Mouse (Mus musculus) kidney, embryonic 16.5 days (tissue): ENCODE measurements at regions not wholly inside any gene's neighbourhood (a gene's known extent, or its start where the extent isn't known, plus 50 kb on each side); places are given as distances from the start of the nearest gene placed in this dataset.

Source experiments
- ATAC-seq: fragments of 200-750 bp; cut with Nextera tagmentation; 2 replicates; pipeline ENCODE4 v1.8.0; 2017; ENCODE audit warnings: moderate TSS enrichment; ENCODE audit not compliant: low FRiP score, low TSS enrichment
- H3K27ac ChIP-seq: fragments of 300-500 bp; sonication (generic); 2 replicates; pipeline ENCODE4 v1.5.1; 2014; ENCODE audit warnings: low read length
- H3K27me3 ChIP-seq: fragments of 300-500 bp; sonication (generic); 2 replicates; pipeline ENCODE4 v1.6.1; 2014; ENCODE audit warnings: low read length, control low read depth, mixed read lengths; ENCODE audit not compliant: insufficient read depth
- H3K36me3 ChIP-seq: fragments of 300-500 bp; sonication (generic); 2 replicates; pipeline ENCODE4 v1.6.1; 2014; ENCODE audit warnings: low read length, control low read depth, mixed read lengths; ENCODE audit not compliant: insufficient read depth
- H3K4me1 ChIP-seq: fragments of 300-500 bp; sonication (generic); 2 replicates; pipeline ENCODE4 v1.6.1; 2014; ENCODE audit warnings: low read length, control low read depth, mixed read lengths; ENCODE audit not compliant: insufficient read depth
- H3K4me2 ChIP-seq: fragments of 300-500 bp; sonication (generic); replicated peaks from 2 replicates; pipeline ENCODE4 v1.6.1; 2014; ENCODE audit warnings: low read depth, low read length
- H3K4me3 ChIP-seq: fragments of 300-500 bp; sonication (generic); 2 replicates; pipeline ENCODE4 v1.5.1; 2014; ENCODE audit warnings: mild to moderate bottlenecking, low read length
- H3K9ac ChIP-seq: fragments of 300-500 bp; sonication (generic); replicated peaks from 2 replicates; pipeline ENCODE4 v1.6.1; 2014; ENCODE audit warnings: low read length
- H3K9me3 ChIP-seq: fragments of 300-500 bp; sonication (generic); 2 replicates; pipeline ENCODE4 v1.6.1; 2016; ENCODE audit warnings: low read length, control low read depth
- WGBS: fragments of 180-500 bp; shearing (Covaris S2); extraction: QIAGEN DNeasy Blood & Tissue Kit; methylation state at CpG from one replicate; pipeline ENCODE4 v1.1.7; 2014; 5-methylcytosine and 5-hydroxymethylcytosine counted together

DNA sequence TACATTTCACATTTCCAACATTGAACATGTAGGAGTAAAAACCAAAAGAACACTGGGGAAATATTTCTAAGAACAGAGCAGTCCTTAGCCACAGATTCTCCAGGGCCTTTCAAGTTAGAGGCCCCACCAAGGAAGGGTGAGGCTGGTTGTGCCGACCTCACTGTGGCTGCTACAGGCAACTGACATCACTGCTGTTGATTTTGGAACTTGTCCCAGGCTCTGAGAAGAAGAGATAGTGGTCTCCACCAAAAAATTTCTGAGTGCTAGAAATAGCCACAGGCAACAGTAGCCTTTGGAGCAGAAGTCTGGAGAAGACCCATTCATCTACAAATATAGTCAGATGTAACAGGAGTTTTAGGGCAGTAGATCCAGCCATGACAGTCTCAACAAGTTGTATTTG, 959.7 kb upstream of the Lrrc6 start:
- no peak overlapping the region for H3K9ac ChIP-seq
- H3K27ac ChIP-seq: no peak overlapping the region
- H3K4me2 ChIP-seq: no peak overlapping the region
- 50% methylated on average over 1 of the region's 1 CpGs for WGBS
- H3K9me3 ChIP-seq: no peaks in the 10 kb centered on the region
- no peak for ATAC-seq
- H3K4me1 ChIP-seq: no peaks in the 10 kb centered on the region
- H3K27me3 ChIP-seq: no peaks in the 10 kb centered on the region
- no peaks in the 10 kb centered on the region for H3K36me3 ChIP-seq
- H3K4me3 ChIP-seq: no peak overlapping the region

DNA sequence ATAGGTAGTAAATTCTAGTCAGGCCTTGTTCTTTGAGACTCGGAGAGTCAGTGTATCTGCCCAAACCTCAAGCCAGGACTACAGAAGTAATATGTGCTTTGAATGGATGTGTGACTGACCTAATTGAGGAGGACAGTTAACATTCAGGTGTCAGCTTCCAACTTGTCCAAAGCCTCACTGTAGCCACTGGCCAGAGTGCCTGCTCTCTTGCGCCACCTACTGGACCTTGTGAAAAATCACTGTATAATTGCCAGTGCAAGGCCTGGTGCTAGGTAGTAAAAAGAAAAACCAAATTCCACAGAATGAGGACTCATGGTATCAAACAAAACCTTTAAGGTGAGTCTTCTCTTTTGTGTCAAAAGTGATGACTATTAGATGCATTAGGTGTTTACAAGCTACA, 933.6 kb upstream of the Lrrc6 start:
- no peak overlapping the region for H3K27ac ChIP-seq
- WGBS: 4% methylated on average over 2 of the region's 2 CpGs
- no peaks in the 10 kb centered on the region for H3K27me3 ChIP-seq
- ATAC-seq: peak; percentile 84
- no peaks in the 10 kb centered on the region for H3K36me3 ChIP-seq
- no peak overlapping the region for H3K9ac ChIP-seq
- H3K9me3 ChIP-seq: no peaks in the 10 kb centered on the region
- no peak overlapping the region for H3K4me2 ChIP-seq
- H3K4me1 ChIP-seq: no peaks in the 10 kb centered on the region
- H3K4me3 ChIP-seq: no peak overlapping the region

DNA sequence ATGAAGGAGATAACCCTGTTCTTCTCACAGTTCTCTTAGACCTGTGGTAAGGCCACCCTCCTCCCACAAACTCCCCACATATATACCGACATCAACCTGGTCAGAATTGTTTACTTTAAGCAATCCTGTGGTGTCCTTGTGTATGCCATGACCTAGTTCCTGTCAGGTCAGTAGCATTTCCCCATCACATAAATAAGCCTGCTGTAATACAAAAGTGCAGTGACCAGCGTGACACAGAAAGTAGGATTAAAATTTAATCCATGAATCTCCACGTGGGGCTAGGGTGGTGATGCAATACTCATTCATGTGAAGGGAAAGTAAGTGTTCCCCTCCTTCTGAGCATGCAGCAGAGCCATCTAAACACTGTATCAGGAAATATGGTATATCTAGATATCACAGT, 923.2 kb upstream of the Lrrc6 start:
- H3K4me2 ChIP-seq: no peak overlapping the region
- H3K4me1 ChIP-seq: no peaks in the 10 kb centered on the region
- no peak overlapping the region for H3K27ac ChIP-seq
- H3K9ac ChIP-seq: no peak overlapping the region
- H3K27me3 ChIP-seq: no peaks in the 10 kb centered on the region
- no peaks in the 10 kb centered on the region for H3K9me3 ChIP-seq
- no peak for ATAC-seq
- H3K4me3 ChIP-seq: no peak overlapping the region
- 42% methylated on average over 3 of the region's 3 CpGs for WGBS
- no peaks in the 10 kb centered on the region for H3K36me3 ChIP-seq

DNA sequence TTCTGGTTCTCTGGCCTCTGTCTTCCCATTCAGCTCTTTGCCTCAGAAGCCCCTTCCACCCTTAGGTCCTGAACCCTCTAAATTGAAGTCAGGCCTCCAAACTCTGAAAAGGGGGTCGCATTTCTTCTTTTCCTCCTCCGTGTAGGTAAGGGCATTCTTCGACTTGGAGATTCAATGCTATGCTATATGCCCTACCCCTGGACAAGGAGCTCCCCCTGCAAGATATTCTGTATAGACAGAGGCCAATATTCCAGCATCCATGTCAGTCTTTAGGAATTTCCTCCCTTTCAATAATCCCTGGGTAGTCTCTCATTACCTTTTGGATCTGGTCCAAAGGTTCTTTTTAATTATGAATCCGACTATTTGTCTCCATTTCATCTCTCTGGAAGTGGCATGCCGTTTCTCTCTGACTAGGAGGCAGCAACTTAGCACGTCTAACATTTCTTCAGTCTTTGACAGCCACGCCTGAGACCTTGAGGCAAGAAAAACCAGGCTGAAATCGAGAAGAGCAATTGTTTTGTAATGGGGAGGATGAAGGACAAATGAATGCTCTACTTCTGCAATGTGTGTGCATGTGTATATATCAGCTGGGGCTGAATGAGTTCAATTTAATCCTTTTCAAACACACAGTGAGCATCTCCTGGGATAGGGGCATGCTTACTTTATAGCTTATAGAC, 921.7 kb upstream of the Lrrc6 start:
- H3K4me2 ChIP-seq: no peak overlapping the region
- H3K4me1 ChIP-seq: no peaks in the 10 kb centered on the region
- no peak overlapping the region for H3K4me3 ChIP-seq
- H3K9ac ChIP-seq: no peak overlapping the region
- H3K27me3 ChIP-seq: no peaks in the 10 kb centered on the region
- no peak for ATAC-seq
- H3K36me3 ChIP-seq: no peaks in the 10 kb centered on the region
- no peaks in the 10 kb centered on the region for H3K9me3 ChIP-seq
- no peak overlapping the region for H3K27ac ChIP-seq
- 65% methylated on average over 8 of the region's 8 CpGs for WGBS

DNA sequence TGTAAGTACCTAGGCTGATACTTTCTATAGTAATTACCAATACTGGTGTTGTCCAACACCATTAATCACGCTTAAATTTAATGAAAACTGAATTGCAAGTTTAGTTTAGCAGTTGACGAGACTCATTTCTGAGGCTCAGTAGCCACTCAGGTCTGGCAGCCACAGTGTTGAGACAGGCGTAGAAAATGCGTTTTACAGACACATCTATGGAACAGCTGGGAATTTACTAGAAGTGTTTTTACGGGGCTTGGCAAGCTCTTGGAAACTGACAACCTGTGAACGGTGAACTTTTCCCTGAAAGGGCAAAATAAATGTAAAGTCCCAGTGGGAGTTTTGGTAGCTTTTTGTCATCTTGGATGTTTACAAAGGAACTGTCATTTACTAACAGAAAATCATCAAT, 920.1 kb upstream of the Lrrc6 start:
- H3K4me2 ChIP-seq: no peak overlapping the region
- H3K9me3 ChIP-seq: no peaks in the 10 kb centered on the region
- no peaks in the 10 kb centered on the region for H3K36me3 ChIP-seq
- ATAC-seq: no peak
- H3K27ac ChIP-seq: no peak overlapping the region
- H3K27me3 ChIP-seq: no peaks in the 10 kb centered on the region
- no peak overlapping the region for H3K9ac ChIP-seq
- no peak overlapping the region for H3K4me3 ChIP-seq
- no peaks in the 10 kb centered on the region for H3K4me1 ChIP-seq
- 65% methylated on average over 6 of the region's 6 CpGs for WGBS

DNA sequence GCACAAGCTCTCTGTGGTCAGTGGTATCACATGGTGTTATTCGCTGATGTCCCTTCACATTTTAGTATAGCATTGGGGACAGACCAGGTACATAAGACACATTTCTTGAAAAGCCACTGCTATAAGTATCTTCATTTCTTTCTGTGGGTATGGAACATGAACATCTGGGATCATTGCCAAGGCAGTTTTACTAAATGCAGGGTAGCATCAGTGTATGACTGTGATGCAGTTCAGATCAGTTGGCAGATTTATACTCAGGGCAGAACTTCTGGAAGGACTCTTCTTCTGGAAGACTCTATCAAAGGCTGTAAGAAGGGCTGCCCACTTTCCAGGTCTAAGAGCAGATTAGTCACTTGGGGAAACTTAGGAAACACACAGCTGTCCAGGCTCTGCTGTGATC, 919.0 kb upstream of the Lrrc6 start:
- H3K27me3 ChIP-seq: no peaks in the 10 kb centered on the region
- no peak overlapping the region for H3K4me2 ChIP-seq
- no peaks in the 10 kb centered on the region for H3K4me1 ChIP-seq
- no peaks in the 10 kb centered on the region for H3K9me3 ChIP-seq
- no peak overlapping the region for H3K27ac ChIP-seq
- 90% methylated on average over 1 of the region's 1 CpGs for WGBS
- no peak overlapping the region for H3K4me3 ChIP-seq
- ATAC-seq: no peak
- H3K9ac ChIP-seq: no peak overlapping the region
- H3K36me3 ChIP-seq: no peaks in the 10 kb centered on the region

DNA sequence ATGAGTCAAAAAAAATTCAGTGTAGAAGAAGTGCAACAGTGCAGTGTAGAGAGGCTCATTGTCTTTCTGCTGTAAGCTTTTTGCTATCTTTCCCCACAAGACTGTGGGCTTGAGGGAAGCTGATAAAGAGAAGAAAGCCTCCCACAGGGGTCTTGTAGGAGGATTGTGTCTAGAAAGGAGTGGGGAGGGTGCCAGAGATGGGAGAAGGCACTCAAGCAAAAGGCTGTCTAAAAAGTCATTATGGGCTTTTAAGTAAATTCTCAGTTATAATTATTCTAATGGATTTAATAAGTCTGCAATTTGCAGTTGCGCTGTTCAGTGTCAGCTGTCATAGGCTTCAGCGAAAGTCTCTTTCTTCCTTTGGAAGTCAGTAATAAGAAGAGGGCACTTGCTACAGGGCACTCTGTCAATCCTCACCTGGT, 917.0 kb upstream of the Lrrc6 start:
- WGBS: 91% methylated on average over 2 of the region's 2 CpGs
- no peak overlapping the region for H3K27ac ChIP-seq
- no peaks in the 10 kb centered on the region for H3K9me3 ChIP-seq
- no peak for ATAC-seq
- no peak overlapping the region for H3K9ac ChIP-seq
- no peaks in the 10 kb centered on the region for H3K27me3 ChIP-seq
- no peaks in the 10 kb centered on the region for H3K4me1 ChIP-seq
- H3K4me2 ChIP-seq: no peak overlapping the region
- no peaks in the 10 kb centered on the region for H3K36me3 ChIP-seq
- no peak overlapping the region for H3K4me3 ChIP-seq

DNA sequence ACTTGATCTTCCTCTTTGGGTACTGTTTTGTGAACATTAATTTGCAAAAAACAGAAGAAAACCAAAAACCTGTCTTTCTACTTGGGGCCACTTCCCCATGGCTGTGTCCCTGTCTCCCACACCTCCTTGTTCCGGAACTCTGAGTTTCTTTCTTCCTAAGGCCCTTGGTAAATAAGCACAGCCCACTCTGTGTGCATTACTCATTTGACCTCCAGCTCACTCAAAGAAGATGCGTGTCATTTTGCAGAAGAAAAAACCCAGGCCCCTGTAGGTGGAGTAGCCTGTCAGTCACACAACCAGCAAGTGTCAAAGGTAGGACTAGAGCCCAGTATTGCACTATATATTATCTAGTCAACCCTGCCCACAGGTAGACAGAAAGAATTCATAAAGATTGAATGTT, 915.1 kb upstream of the Lrrc6 start:
- H3K27ac ChIP-seq: no peak overlapping the region
- no peak overlapping the region for H3K9ac ChIP-seq
- no peak for ATAC-seq
- no peaks in the 10 kb centered on the region for H3K36me3 ChIP-seq
- H3K4me1 ChIP-seq: no peaks in the 10 kb centered on the region
- H3K4me2 ChIP-seq: no peak overlapping the region
- no peak overlapping the region for H3K4me3 ChIP-seq
- H3K9me3 ChIP-seq: no peaks in the 10 kb centered on the region
- WGBS: 52% methylated on average over 2 of the region's 2 CpGs
- no peaks in the 10 kb centered on the region for H3K27me3 ChIP-seq

DNA sequence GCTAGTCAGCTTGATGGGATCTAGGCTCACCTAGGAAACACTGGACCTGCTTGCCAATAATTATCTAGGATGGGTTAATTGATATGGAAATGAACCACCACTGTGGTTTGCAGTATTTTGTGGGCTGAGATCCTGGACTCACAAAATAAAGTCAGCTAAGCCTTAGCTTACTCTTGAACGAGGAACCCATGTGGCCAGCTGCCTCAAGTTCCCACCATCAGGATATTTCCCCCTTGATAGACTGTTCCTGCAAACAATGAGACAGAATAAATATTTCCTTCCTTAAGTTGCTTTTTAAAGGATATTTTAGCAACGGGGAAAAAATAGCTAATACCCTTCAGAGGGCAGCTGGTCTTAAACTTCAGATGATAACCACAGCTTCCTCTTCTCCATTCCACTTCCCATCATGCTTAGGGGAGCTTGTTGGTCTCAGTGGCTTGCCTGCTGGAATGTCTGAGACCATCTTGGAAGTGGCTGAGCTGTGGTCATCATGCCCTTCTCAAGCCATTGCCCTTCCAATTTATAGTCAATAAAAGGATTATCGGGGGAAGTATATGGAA, 913.7 kb upstream of the Lrrc6 start:
- Histone ChIP-seq H3K9me3 (no peaks in the 10 kb centered on the region), H3K27ac (no peak overlapping the region), H3K4me2 (no peak overlapping the region), H3K4me3 (no peak overlapping the region), H3K9ac (no peak overlapping the region), H3K36me3 (no peaks in the 10 kb centered on the region), H3K4me1 (no peaks in the 10 kb centered on the region), H3K27me3 (no peaks in the 10 kb centered on the region)
- 75% methylated on average over 3 of the region's 3 CpGs for WGBS
- no peak for ATAC-seq

DNA sequence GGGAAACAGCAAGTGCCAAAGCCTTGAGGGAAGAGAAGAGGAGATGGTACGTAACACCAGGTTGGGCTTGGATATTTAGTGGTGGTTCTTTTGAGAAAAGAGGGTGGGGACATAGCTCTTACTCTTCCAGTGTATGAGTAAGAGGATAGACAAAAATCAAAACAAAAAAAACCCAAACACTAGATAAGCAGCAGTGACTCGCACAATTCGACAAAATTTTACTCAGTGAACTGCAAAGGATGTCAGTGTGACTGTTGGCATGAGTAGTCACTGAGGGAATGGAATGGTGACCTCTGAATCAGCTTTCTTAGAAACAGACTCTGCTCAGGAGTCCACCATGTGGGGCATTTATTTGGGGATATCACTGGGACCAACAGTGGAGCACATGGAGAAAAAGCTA, 912.9 kb upstream of the Lrrc6 start:
- WGBS: 88% methylated on average over 3 of the region's 3 CpGs
- H3K4me2 ChIP-seq: no peak overlapping the region
- no peaks in the 10 kb centered on the region for H3K36me3 ChIP-seq

More for the DNA sequence above, 912.9 kb upstream of the Lrrc6 start:
- H3K27ac ChIP-seq: no peak overlapping the region
- no peaks in the 10 kb centered on the region for H3K4me1 ChIP-seq
- ATAC-seq: no peak
- no peaks in the 10 kb centered on the region for H3K9me3 ChIP-seq
- no peaks in the 10 kb centered on the region for H3K27me3 ChIP-seq
- H3K9ac ChIP-seq: no peak overlapping the region
- H3K4me3 ChIP-seq: no peak overlapping the region
